Mouse (Mus musculus) liver, embryonic 14.5 days (tissue): ENCODE data around the gene Plekhg3.

Experiments
- CTCF ChIP-seq: IDR thresholded peaks from 2 replicates; pipeline ENCODE4 v1.5.1; 2016; ENCODE audit warnings: antibody characterized with exemption, low read depth, control low read depth
- EP300 ChIP-seq: IDR thresholded peaks from 2 replicates; pipeline ENCODE4 v1.6.1; 2016; ENCODE audit warnings: antibody characterized with exemption, low read depth

DNA sequence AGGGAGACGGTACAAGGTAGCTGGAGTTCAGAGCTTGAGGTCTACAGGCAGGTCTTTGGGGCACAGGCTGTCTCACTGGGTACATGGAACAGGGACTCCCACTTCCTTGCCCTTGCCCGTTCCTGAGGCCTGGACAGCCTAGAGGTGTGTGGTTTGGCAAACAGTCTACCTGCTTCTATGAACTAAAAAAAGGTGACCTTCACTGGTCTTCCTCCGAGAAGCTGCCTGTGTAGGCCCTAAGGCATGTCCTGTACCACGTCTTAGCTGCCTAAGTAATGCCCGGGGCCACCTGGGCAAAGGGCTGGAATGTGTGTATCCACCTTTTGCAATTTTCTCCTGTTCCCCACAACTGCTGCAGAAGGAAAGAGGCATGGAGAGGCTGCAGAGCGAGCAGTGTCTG, 42.7 kb downstream of the Plekhg3 start:
- TF ChIP-seq CTCF, result no peak
- TF ChIP-seq EP300, result no peak
